Mouse (Mus musculus): ENCODE data around the gene D630045J12Rik.
A peak's percentile ranks its signal among the peaks of the same experiment; 100 is the strongest.

Gene D630045J12Rik

DNA sequence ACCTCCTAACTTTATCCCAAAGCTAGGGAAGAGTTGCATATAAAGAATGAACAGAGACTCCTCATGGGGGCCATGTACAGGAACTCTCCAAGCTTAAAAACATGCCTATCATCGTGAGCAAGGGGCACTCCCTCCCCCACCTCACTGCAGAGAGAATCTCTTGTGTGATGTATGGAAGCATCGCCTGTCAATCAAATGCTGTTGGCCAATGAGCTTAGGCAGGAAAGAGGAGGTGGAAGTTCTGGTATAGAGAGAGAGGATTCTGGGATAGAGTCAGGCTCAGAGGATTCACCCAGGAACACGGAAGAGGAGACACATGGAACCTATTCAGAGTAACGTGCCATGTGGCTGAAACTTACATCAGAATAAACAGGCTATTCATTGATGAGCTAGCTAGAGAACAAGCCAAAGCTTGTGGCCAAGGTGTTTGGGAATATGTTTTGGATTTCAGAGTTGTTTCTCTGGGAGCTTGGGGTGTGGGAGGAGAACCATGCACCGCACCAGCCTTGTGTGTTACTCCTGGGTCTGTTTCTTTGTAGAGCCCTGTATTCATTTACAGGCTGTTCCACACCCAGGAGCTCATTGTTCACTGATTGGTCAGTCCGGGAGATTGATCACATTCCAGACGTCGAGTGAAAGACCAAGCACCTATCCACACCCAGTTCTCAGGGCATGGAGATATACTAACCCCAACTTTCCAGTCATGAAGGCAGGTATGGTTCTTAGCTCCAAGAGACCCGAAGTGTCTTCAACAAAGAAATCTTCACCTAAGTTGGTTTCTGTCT lies 166.4 kb downstream of the D630045J12Rik start:
- no peak for DNase-seq

DNA sequence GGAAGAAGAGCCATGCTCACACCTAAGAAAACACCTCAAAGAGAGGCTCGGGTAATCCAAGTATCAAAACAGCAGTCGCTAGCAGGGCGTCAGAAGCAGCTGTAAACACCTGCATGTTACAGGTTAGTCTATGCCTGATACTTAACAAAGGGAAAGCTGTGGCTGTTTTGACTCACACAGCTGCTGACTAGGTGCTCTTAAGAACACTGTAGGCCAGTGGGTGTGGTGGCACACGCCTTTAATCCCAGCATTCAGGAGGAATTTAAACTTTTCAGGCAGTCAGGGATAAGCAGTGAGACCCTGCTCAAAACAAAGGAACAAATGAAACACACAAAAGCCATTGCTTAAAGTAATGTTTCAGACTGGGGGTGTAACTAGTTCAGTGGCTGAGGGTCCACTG lies 170.6 kb downstream of the D630045J12Rik start:
- DNase-seq, result no peak

DNA sequence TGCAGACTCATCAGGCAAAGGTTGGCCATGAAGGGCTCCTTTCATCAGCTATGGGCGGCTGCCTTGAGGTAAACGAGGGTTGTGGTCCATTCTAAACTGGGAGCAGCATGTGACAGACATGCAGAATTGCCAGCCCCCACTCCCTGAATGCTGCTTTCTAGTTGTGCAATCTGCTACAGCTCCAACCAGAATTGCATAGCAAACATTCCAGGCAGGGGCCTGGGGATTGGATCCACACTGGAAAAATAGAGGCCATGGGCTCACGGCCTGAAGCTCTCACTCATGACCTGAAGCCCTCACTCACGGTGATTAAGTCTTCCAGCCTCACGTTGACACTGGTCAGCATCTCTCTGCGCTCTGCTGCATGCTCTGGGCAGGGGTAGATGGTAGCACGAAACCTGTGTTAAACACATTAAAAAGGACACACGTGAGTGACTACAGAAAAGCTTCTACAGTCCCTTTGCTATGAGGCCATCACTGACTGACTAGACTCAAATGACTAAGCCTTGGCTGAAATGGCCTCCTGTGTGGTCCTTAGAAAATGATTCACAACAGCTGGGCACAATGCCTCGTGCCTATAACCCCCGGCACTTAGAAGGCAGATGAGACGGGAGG lies 172.0 kb downstream of the D630045J12Rik start:
- DNase-seq, result peak; percentile 50

DNA sequence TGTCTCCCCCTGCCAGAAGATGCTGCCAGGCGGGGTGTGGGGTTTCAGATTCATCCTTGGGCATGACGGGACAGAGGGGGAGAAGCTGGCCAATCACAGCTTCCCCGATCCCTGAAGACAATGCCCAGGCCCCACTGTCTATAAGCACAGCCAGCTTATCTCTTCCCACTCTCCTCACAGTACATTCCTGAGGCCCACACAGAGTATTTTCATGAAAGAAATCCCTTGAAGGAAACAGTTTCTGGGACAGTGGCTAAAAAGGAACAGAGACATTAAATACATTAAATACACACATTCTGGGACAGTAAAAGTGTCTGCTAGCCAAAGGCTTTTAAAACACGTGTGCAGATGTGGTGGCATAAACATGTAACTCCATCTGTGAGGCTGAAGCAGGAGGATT lies 173.4 kb downstream of the D630045J12Rik start:
- no peak for DNase-seq

DNA sequence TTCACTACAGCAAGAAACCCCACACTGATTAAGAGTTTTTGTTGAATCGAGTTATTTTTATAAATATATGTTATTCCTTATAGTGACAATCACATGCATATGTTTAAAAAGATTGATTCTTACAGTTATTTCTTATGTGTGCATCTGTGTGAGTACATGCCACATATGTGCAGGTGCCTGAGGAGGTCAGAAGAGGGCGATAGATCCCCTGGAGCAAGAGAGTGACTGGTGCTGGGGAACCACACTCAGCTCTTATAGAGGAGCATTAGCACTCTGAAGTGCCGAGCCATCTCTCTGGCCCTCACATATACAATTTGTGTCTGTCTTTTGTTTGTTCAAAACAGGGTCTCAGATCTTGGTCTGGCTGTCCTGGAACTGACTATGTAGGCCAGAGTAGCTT lies 180.2 kb downstream of the D630045J12Rik start:
- DNase-seq, result no peak

Measured in kidney, postnatal 10 days (tissue).